Mouse (Mus musculus) limb, embryonic 13.5 days (tissue): ENCODE results near the gene Gm17949. TPM values are rescaled to one million over a fixed set of nuclear protein-coding genes. Genes with fewer than 3 reads are reported as not detected.
"Not testable (repeated sequence)": the region's sequence is repeated elsewhere in the genome, so short reads cannot be mapped to it uniquely, and the experiment has no call there.

Source experiments
- ATAC-seq: fragments of 200-750 bp; cut with Nextera tagmentation; 2 replicates; pipeline ENCODE4 v1.8.0; 2017; ENCODE audit warnings: low read depth, moderate number of reproducible peaks, moderate TSS enrichment; ENCODE audit not compliant: low FRiP score
- H3K27ac ChIP-seq: fragments of 300-500 bp; sonication (generic); 2 replicates; pipeline ENCODE4 v1.5.1; 2015; ENCODE audit warnings: inconsistent platforms, mild to moderate bottlenecking, moderate library complexity
- H3K27me3 ChIP-seq: fragments of 300-500 bp; sonication (generic); 2 replicates; pipeline ENCODE4 v1.6.1; 2015; ENCODE audit warnings: mild to moderate bottlenecking, inconsistent platforms
- H3K36me3 ChIP-seq: fragments of 300-500 bp; sonication (generic); 2 replicates; pipeline ENCODE4 v1.6.1; 2015; ENCODE audit warnings: inconsistent platforms, mild to moderate bottlenecking, moderate library complexity
- H3K4me1 ChIP-seq: fragments of 300-500 bp; sonication (generic); 2 replicates; pipeline ENCODE4 v1.6.1; 2015; ENCODE audit warnings: inconsistent platforms
- H3K4me2 ChIP-seq: fragments of 300-500 bp; sonication (generic); replicated peaks from 2 replicates; pipeline ENCODE4 v1.6.1; 2015; ENCODE audit warnings: inconsistent platforms, mild to moderate bottlenecking, moderate library complexity
- H3K4me3 ChIP-seq: fragments of 300-500 bp; sonication (generic); 2 replicates; pipeline ENCODE4 v1.5.1; 2015; ENCODE audit warnings: moderate library complexity, mild to moderate bottlenecking, inconsistent platforms
- H3K9ac ChIP-seq: fragments of 300-500 bp; sonication (generic); 2 replicates; pipeline ENCODE4 v1.6.1; 2015; ENCODE audit warnings: mild to moderate bottlenecking, inconsistent platforms
- H3K9me3 ChIP-seq: fragments of 300-500 bp; sonication (generic); 2 replicates; pipeline ENCODE4 v1.6.1; 2016; ENCODE audit warnings: inconsistent platforms
- WGBS: fragments of 180-500 bp; shearing (Covaris S2); methylation state at CpG from one replicate; pipeline ENCODE4 v1.1.7; 2015; 5-methylcytosine and 5-hydroxymethylcytosine counted together
- polyA plus RNA-seq: library from polyadenylated mRNA; unstranded; fragments of >200 nt; fragmentation: Nextera tagmentation; extraction: Ambion mirVana; gene quantifications from 2 replicates; pipeline ENCODE4 v1.2.1, GENCODE M21; 2015

The Gm17949 gene
- polyA plus RNA-seq, 1 experiment from 2014 or later = 0.32 TPM

DNA sequence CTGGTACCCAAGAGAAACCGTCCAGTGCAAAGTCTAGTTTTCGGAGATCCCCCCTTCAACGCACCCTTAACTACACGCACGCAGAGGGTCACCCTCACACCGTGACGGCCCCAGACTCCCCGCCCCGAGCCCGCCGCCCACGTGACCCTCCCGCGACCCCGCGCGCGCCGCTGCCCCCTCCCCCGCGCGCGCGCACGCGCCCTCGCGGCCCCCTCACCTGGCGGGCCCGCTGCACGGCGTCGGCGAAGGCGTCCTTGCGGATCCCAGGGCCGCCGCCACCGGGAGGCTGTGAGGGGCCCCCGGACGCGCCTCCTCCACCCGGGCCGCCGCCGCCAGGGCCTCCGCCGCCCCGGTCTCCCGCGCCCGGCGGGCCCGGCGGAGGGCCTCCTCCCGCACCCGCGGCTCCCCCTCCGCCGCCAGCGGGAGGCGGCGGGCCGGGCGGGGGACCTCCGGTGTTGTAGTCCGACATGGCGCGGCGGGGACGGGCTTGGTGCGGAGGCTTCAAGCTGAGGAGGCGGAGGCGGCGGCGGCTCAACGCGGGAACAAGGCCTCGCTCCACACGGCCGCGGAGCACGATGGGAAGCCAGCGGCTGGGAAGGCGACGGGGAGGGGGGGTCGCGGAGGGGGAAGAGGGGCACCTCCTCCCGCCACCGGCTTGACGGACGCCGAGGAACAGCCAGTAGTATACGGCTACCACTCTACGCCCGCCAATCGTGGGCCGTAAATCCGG lies 19.8 kb downstream of the Gm17949 start, which contains the start of gene Khsrp:
Gene Khsrp, minus strand, starts transcription at position 592 of the 730 bp plus-strand sequence.
- Histone ChIP-seq H3K4me2 (peak within 1 kb of the TSS; percentile 87), H3K27me3 (no peaks in the 10 kb centered on the region), H3K27ac (peak within 1 kb of the TSS; percentile 91), H3K4me3 (peak within 1 kb of the TSS; percentile 91), H3K36me3 (peaks cover 30% of the 10 kb centered on the region), H3K9ac (peak within 1 kb of the TSS; percentile 99), H3K4me1 (peaks cover 21% of the 10 kb centered on the region), H3K9me3 (no peaks in the 10 kb centered on the region)
- WGBS = under 1% methylated on average over 79 of the region's 99 CpGs
- no peak for ATAC-seq

- Histone ChIP-seq H3K4me3 (peak overlapping the region; percentile 91), H3K27me3 (0 out of 2 replicates have a peak, but pooled peaks cover under 1% of the 10 kb centered on the region), H3K4me1 (peaks cover 21% of the 10 kb centered on the region), H3K27ac (peak overlapping the region; percentile 85), H3K36me3 (peaks cover 23% of the 10 kb centered on the region), H3K9me3 (no peaks in the 10 kb centered on the region), H3K4me2 (peak overlapping the region; percentile 70), H3K9ac (peak overlapping the region; percentile 65)
- ATAC-seq = peak; percentile 98
- under 1% methylated on average over 38 of the region's 38 CpGs for WGBS
Measured at GRCm38 (mm10) chr17:57031661-57032420, 20.6 kb downstream of the Gm17949 start.

DNA sequence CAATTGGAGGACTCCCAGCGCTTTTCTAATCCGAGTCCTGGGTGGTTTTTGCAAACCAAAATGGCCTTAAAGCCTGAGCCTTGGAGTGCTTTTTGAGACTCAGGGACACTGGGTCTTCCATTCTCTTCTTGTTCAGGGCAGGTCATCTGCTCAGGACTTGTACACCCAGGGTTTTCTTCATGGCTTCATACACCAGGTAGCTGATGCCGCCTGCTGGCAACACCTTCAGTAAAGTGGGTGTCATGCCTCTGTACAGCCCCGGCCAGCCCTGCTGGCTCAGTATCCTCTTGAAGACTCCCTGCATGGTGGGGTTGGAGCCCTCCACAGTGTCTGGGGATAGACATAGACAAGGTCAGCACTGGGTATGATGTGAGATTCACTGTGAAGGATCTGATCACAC lies 21.6 kb downstream of the Gm17949 start:
- Histone ChIP-seq H3K4me2 (peak overlapping the region; percentile 70; the same call in 1 of the 2 replicates), H3K27me3 (peaks cover 10% of the 10 kb centered on the region), H3K9me3 (no peaks in the 10 kb centered on the region), H3K27ac (no peak overlapping the region), H3K9ac (no peak overlapping the region), H3K4me3 (peak overlapping the region; percentile 47), H3K4me1 (peaks cover 21% of the 10 kb centered on the region), H3K36me3 (peaks cover 13% of the 10 kb centered on the region)
- WGBS = 86% methylated on average over 4 of the region's 4 CpGs
- no peak for ATAC-seq

DNA sequence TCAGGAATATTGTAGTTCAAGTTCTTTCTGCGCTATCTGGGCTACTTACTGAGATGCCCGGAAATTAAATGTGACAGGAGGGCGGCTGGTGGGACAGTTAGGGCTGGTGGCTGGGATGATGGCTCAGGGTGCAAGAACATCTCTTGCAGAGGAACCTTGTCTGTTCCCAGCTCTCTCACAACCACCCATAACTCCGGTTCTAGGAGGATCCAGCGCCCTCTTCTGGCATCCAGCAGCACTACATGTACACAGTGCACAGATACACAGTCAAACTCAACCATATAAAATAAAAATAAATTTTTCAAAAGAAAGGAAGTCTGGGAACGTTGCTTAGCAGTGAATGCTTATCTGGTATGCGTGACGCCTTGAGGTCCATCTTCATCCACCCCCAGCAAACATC lies 27.7 kb downstream of the Gm17949 start:
- Histone ChIP-seq H3K4me3 (no peak overlapping the region), H3K27me3 (peaks cover 27% of the 10 kb centered on the region), H3K27ac (no peak overlapping the region), H3K4me2 (no peak overlapping the region), H3K36me3 (no peaks in the 10 kb centered on the region), H3K9ac (no peak overlapping the region), H3K4me1 (no peaks in the 10 kb centered on the region), H3K9me3 (peaks cover 5% of the 10 kb centered on the region; the same call in 1 of the 2 replicates)
- WGBS = 36% methylated on average over 8 of the region's 8 CpGs
- ATAC-seq = no peak

- H3K27me3 ChIP-seq = peaks cover 27% of the 10 kb centered on the region
- H3K4me1 ChIP-seq = no peaks in the 10 kb centered on the region
- H3K4me2 ChIP-seq = no peak within 1 kb of the TSS
- no peaks in the 10 kb centered on the region for H3K36me3 ChIP-seq
- peaks cover 5% of the 10 kb centered on the region; the same call in 1 of the 2 replicates for H3K9me3 ChIP-seq
- ATAC-seq = no peak
- no peak within 1 kb of the TSS for H3K27ac ChIP-seq
- no peak within 1 kb of the TSS; the same call in 1 of the 2 replicates for H3K9ac ChIP-seq
- 76% methylated on average over 8 of the region's 8 CpGs for WGBS
- no peak within 1 kb of the TSS for H3K4me3 ChIP-seq
Measured at GRCm38 (mm10) chr17:57041554-57041953, 30.3 kb downstream of the Gm17949 start, which contains the start of gene Slc25a41. TSS of gene Slc25a41 (minus strand) at chr17:57041654.

- WGBS = 28% methylated on average over 5 of the region's 5 CpGs
- Histone ChIP-seq H3K4me2 (no peak overlapping the region), H3K4me3 (no peak overlapping the region), H3K27me3 (no peaks in the 10 kb centered on the region), H3K27ac (no peak overlapping the region), H3K9me3 (no peaks in the 10 kb centered on the region), H3K9ac (no peak overlapping the region), H3K36me3 (peaks cover 4% of the 10 kb centered on the region), H3K4me1 (no peaks in the 10 kb centered on the region)
- ATAC-seq = no peak
Measured at GRCm38 (mm10) chr17:57047406-57047805, 36.1 kb downstream of the Gm17949 start.

DNA sequence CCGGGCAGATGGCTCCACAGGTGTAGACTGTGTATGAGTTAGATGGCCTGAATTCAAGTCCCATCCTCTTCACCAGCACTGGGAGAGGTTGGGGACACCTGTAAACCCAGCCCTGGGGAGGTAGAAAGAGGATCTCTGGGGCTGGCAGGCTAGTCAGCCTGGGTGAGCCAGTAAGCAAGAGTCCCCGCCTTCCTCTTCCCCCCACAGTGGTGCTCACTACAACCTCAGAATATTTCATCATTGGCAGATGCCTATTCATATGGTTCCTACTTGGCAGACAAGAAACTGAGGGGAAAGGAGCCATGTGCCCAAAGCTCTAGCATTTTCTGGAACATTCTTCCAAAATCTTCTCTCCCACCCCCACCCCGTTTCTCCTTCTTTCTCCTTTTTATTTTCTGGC lies 37.5 kb downstream of the Gm17949 start:
- WGBS = 81% methylated on average over 3 of the region's 3 CpGs
- Histone ChIP-seq H3K4me1 (no peaks in the 10 kb centered on the region), H3K4me3 (no peak overlapping the region), H3K9me3 (no peaks in the 10 kb centered on the region), H3K9ac (no peak overlapping the region), H3K27ac (no peak overlapping the region), H3K4me2 (no peak overlapping the region), H3K27me3 (no peaks in the 10 kb centered on the region), H3K36me3 (peaks cover 18% of the 10 kb centered on the region)
- no peak for ATAC-seq

DNA sequence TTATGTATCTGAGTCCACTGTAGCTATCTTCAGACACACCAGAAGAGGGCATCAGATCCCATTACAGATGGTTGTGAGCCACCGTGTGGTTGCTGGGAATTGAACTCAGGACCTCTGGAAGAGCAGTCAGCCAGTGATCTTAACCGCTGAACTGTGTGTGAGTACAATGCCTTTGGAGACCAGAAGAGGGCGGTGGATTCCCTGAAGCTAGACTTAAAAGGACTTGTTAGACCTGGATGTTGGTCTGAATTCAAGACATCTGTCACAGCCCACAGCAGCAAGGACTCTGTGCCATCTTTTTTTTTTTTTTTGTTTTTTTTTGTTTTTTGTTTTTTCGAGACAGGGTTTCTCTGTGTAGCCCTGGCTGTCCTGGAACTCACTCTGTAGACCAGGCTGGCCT lies 40.4 kb downstream of the Gm17949 start:
- H3K4me2 ChIP-seq, H3K27me3 ChIP-seq, H3K9me3 ChIP-seq, H3K4me3 ChIP-seq, H3K9ac ChIP-seq, H3K27ac ChIP-seq, ATAC-seq, H3K4me1 ChIP-seq: not testable (repeated sequence)
- H3K36me3 ChIP-seq = peaks cover 24% of the 10 kb centered on the region
- WGBS = 82% methylated on average over 4 of the region's 4 CpGs

- H3K4me1 ChIP-seq = peaks cover 13% of the 10 kb centered on the region
- ATAC-seq = no peak
Measured at GRCm38 (mm10) chr17:57056246-57056645, 45.0 kb downstream of the Gm17949 start.

GRCm38 (mm10) chr17:57058891-57059485 lies 47.7 kb downstream of the Gm17949 start, which contains the start of gene Crb3:
TSS of gene Crb3 (plus strand) at chr17:57059105.
- no peak for ATAC-seq
- H3K27ac ChIP-seq = no peak within 1 kb of the TSS

More at GRCm38 (mm10) chr17:57056246-57056645, 45.0 kb downstream of the Gm17949 start:
- Histone ChIP-seq H3K9ac (no peak overlapping the region), H3K36me3 (peaks cover 27% of the 10 kb centered on the region), H3K4me2 (no peak overlapping the region), H3K4me3 (no peak overlapping the region), H3K27ac (no peak overlapping the region), H3K27me3 (peaks cover 24% of the 10 kb centered on the region), H3K9me3 (no peaks in the 10 kb centered on the region)
- WGBS = 86% methylated on average over 3 of the region's 3 CpGs

DNA sequence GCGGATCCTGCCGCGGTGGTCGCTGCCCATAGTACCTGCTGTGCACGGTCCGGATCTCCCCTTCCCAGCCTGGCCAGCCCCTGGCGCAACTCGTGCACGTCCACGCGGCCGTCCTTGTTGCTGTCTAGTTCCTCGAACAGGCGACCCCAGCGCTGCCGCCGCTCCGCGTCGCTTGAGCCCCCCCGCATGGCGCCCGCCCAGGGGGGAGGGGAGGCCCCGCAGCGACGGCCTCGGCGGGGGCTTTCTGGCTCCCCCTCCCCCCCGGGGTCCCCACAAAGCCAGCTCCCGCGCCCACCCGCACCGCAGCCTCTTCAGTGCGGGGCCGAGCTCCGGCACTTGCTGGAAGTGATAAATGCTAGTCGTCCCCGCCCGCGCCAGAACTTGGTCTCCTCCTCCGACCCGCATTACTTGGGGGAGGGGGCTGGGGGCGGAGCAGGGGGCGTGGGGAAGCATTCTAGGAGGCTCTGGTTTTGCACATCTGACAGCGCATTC lies 48.3 kb downstream of the Gm17949 start, which contains the start of gene Slc25a23:
Gene Slc25a23, minus strand, starts transcription at position 378 of the 492 bp plus-strand sequence.
- WGBS = under 1% methylated on average over 38 of the region's 45 CpGs
- peaks cover 55% of the 10 kb centered on the region for H3K27me3 ChIP-seq
- H3K4me2 ChIP-seq = peak within 1 kb of the TSS; percentile 81
- H3K36me3 ChIP-seq = peaks cover 8% of the 10 kb centered on the region; the same call in 1 of the 2 replicates
- no peaks in the 10 kb centered on the region for H3K9me3 ChIP-seq
- H3K9ac ChIP-seq = peak within 1 kb of the TSS; percentile 73
- H3K4me1 ChIP-seq = peaks cover 23% of the 10 kb centered on the region
- no peak within 1 kb of the TSS for H3K27ac ChIP-seq
- peak; percentile 76 for ATAC-seq
- H3K4me3 ChIP-seq = peak within 1 kb of the TSS; percentile 71

More at GRCm38 (mm10) chr17:57058891-57059485, 47.7 kb downstream of the Gm17949 start, which contains the start of gene Crb3:
- Histone ChIP-seq H3K9ac (peak within 1 kb of the TSS; percentile 73), H3K27me3 (peaks cover 50% of the 10 kb centered on the region), H3K9me3 (no peaks in the 10 kb centered on the region), H3K4me2 (peak within 1 kb of the TSS; percentile 81), H3K4me3 (peak within 1 kb of the TSS; percentile 71), H3K36me3 (peaks cover 8% of the 10 kb centered on the region; the same call in 1 of the 2 replicates), H3K4me1 (peaks cover 23% of the 10 kb centered on the region)
- 1% methylated on average over 17 of the region's 22 CpGs for WGBS
